Comparison of ENCODE assay signal across 13 mouse cellular contexts in the genomic region with DNA sequence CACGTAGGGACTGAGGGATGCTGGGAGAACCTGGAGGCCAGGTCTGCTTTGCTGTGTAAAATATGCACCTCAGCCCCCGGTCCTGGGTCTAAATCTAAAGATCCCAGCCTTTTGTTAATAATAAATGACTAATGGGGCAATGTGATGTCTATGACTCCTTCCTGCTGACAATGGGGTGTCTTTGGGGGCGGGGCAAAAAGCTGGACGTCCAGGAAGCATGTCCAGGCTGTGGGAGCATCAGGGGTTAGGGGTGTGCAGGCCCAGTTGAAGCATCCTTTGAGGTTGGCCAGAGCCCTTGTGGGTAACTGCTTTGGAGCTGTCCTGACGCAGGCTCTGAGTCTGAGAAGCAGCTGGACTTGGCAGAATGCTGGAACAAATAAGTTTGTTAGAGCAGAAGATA. TPM values are rescaled to one million over a fixed set of nuclear protein-coding genes. Genes with fewer than 3 reads are reported as not detected.
DNase-seq lines count a peak whose midpoint lies in the region; ATAC-seq and TF ChIP-seq lines count a peak whose summit lies in the region.
"Had no signal": no experiment of that assay in that cellular context is flagged by ENCODE, and none has a peak within 500 bp of the region (broad histone marks: within the 10 kb centered on the region; RNA-seq: fewer than 3 reads in every experiment).

No protein-coding gene starts in this region.

- H3K9ac ChIP-seq in heart, embryonic 13.5 days, result peak overlapping the region; percentile 50; the same call in 1 of the 2 replicates
- no peak overlapping the region for H3K9ac ChIP-seq in neural tube, embryonic 13.5 days

- 60% methylated on average over 5 of the region's 5 CpGs for WGBS in heart, embryonic 13.5 days
- WGBS in neural tube, embryonic 13.5 days, result 70% methylated on average over 5 of the region's 5 CpGs
- WGBS in thymus, adult 2 months, result 88% methylated on average over 5 of the region's 5 CpGs

- ATAC-seq in heart, embryonic 13.5 days (ENCODE audit: extremely low read depth, insufficient number of reproducible peaks, low FRiP score, low TSS enrichment), result no peak
- no peak for ATAC-seq in neural tube, embryonic 13.5 days (ENCODE audit: low read depth)

- H3K4me1 ChIP-seq in heart, embryonic 13.5 days, result peaks cover 22% of the 10 kb centered on the region
- peaks cover 21% of the 10 kb centered on the region for H3K4me1 ChIP-seq in neural tube, embryonic 13.5 days (replicated peaks)
- peaks cover 26% of the 10 kb centered on the region for H3K4me1 ChIP-seq in thymus, adult 2 months (replicated peaks; ENCODE audit: control insufficient read depth, insufficient read depth, low read length)

- intact Hi-C loops in heart, postnatal 10 days (cut with DNase I), result no loop called here

- TF ChIP-seq CTCF in thymus, adult 2 months (IDR thresholded peaks at IDR 0.05; ENCODE audit: borderline replicate concordance, control insufficient read depth, extremely low read depth, insufficient read depth, low read length, poor library complexity), result no peak

- no peaks in the 10 kb centered on the region for H3K27me3 ChIP-seq in heart, embryonic 13.5 days (replicated peaks)
- no peaks in the 10 kb centered on the region for H3K27me3 ChIP-seq in neural tube, embryonic 13.5 days
- H3K27me3 ChIP-seq in thymus, adult 2 months (ENCODE audit: control insufficient read depth, insufficient read depth, low read length), result no peaks in the 10 kb centered on the region

- H3K4me2 ChIP-seq in heart, embryonic 13.5 days, result no peak overlapping the region; the same call in 1 of the 2 replicates
- no peak overlapping the region for H3K4me2 ChIP-seq in neural tube, embryonic 13.5 days

- no peak overlapping the region for H3K4me3 ChIP-seq in heart, embryonic 13.5 days
- no peak overlapping the region for H3K4me3 ChIP-seq in neural tube, embryonic 13.5 days
- H3K4me3 ChIP-seq in thymus, adult 2 months (ENCODE audit: control insufficient read depth, insufficient read depth, low read length), result no peak overlapping the region

- TF ChIP-seq POLR2A in thymus, adult 2 months (IDR thresholded peaks at IDR 0.05; ENCODE audit: control insufficient read depth, extremely low read depth, insufficient read depth, low read length, poor library complexity), result no peak

- peak overlapping the region; percentile 98 for H3K27ac ChIP-seq in heart, embryonic 13.5 days (replicated peaks)
- peak overlapping the region; percentile 92; the same call in 1 of the 2 replicates for H3K27ac ChIP-seq in neural tube, embryonic 13.5 days (replicated peaks)
- H3K27ac ChIP-seq in thymus, adult 2 months (ENCODE audit: control insufficient read depth, insufficient read depth, low read length), result no peak overlapping the region

- no peaks in the 10 kb centered on the region for H3K36me3 ChIP-seq in heart, embryonic 13.5 days
- no peaks in the 10 kb centered on the region for H3K36me3 ChIP-seq in neural tube, embryonic 13.5 days
- no peaks in the 10 kb centered on the region for H3K36me3 ChIP-seq in thymus, adult 2 months (ENCODE audit: control insufficient read depth, insufficient read depth, low read length)
- H3K36me3 ChIP-seq: G1E had no signal

- DNase-seq in cerebellum, adult 11-12 months, result peak; percentile 65
- DNase-seq in cerebellum, adult 8-10 months, result no peak
- no peak for DNase-seq in heart, postnatal 10 days
- no peak for DNase-seq in neural tube, embryonic 10.5 days (ENCODE audit: extremely low spot score, low spot score)
- DNase-seq in thymus, adult 2 months, result no peak
- DNase-seq in B cell, adult 2 months, result no peak
- DNase-seq: lung, adult 18-20 months; thymus, postnatal 36 days had no signal

- H3K9me3 ChIP-seq in heart, embryonic 13.5 days, result no peaks in the 10 kb centered on the region
- H3K9me3 ChIP-seq in neural tube, embryonic 13.5 days, result no peaks in the 10 kb centered on the region
- H3K9me3 ChIP-seq: G1E had no signal

RNA-seq across cellular contexts. Expression of a gene that starts 41.9 kb away (rescaled TPM):
- 0.09 TPM in 2 replicates for polyA plus RNA-seq in heart, embryonic 13.5 days (2015; fragmentation: Nextera tagmentation; extraction: Ambion mirVana)
- under 1 TPM in 1 of 2 experiments, not detected in 1; 0.22 TPM for total RNA-seq in heart, postnatal 10 days (2021)
- polyA plus RNA-seq in neural tube, embryonic 13.5 days (2015; fragmentation: Nextera tagmentation; extraction: Ambion mirVana), result 0.88 and 1.1 TPM in 2 replicates
- polyA plus RNA-seq in thymus, adult 2 months (2012; rRNA removed), result 7.6 and 10.1 TPM in 2 replicates
- total RNA-seq: gastrocnemius, adult 8-10 months; monocyte, adult 5-6 weeks had no signal
- polyA plus RNA-seq: G1E had no signal

RNA-seq across cellular contexts. Expression of a gene that starts 59.9 kb away (rescaled TPM):
- polyA plus RNA-seq in heart, embryonic 13.5 days (2015; fragmentation: Nextera tagmentation; extraction: Ambion mirVana), result 218 and 286 TPM in 2 replicates
- 100 to 1,000 TPM; 205 to 210 TPM for total RNA-seq in heart, postnatal 10 days (2021)
- 431 and 435 TPM in 2 replicates for polyA plus RNA-seq in neural tube, embryonic 13.5 days (2015; fragmentation: Nextera tagmentation; extraction: Ambion mirVana)
- polyA plus RNA-seq in thymus, adult 2 months (2012; rRNA removed), result 291 and 363 TPM in 2 replicates
